Mouse (Mus musculus): ENCODE results near the gene Nr1i2.

GRCm38 (mm10) chr16:38288851-38289250 is 5.8 kb downstream of the Nr1i2 start:
- no peak for TF ChIP-seq CTCF (conservative IDR thresholded peaks at IDR 0.05 in 1 of 2, IDR thresholded peaks at IDR 0.05 in 1 of 2; ENCODE audit: low read depth in 2 of 2, low read length in 2 of 2)
- no peak for TF ChIP-seq EP300 (IDR thresholded peaks at IDR 0.05; ENCODE audit: low read length)
- no peak for TF ChIP-seq ETS1 (conservative IDR thresholded peaks at IDR 0.05; ENCODE audit: low read depth, low read length)
- TF ChIP-seq GABPA (IDR thresholded peaks at IDR 0.05; ENCODE audit: insufficient replicate concordance, low read depth, low read length): no peak
- no peak for TF ChIP-seq TCF12 (IDR thresholded peaks at IDR 0.05; ENCODE audit: low read depth, low read length)
- TF ChIP-seq MYC (IDR thresholded peaks at IDR 0.05; ENCODE audit: low read depth, low read length): no peak
- no peak for TF ChIP-seq POLR2A (IDR thresholded peaks at IDR 0.05; ENCODE audit: low read depth, low read length)
- no peak for TF ChIP-seq IRF4 (IDR thresholded peaks at IDR 0.05; ENCODE audit: low read depth, low read length)
- no peak for TF ChIP-seq CHD2 (IDR thresholded peaks at IDR 0.05; ENCODE audit: low read length)

All from CH12.LX (cell line).